Mouse (Mus musculus) myocyte (in vitro differentiated cells): ENCODE measurements at regions not wholly inside any gene's neighbourhood (a gene's known extent, or its start where the extent isn't known, plus 50 kb on each side); places are given as distances from the start of the nearest gene placed in this dataset.

ENCODE experiments used
- MAX ChIP-seq: IDR thresholded peaks from one replicate; pipeline ENCODE4 v1.6.1; 2011; ENCODE audit warnings: low read depth, mild to moderate bottlenecking, control low read depth
- MYOD1 ChIP-seq, 3 experiments: IDR thresholded peaks; one replicate each; pipeline ENCODE4 v1.6.1; 2011; ENCODE audit warnings: control low read depth in 2 of 3, low read depth in 2 of 3, mild to moderate bottlenecking in 2 of 3, moderate library complexity in 1 of 3; ENCODE audit not compliant: insufficient read length in 2 of 3, control insufficient read depth in 1 of 3
- POLR2A ChIP-seq: IDR thresholded peaks from one replicate; pipeline ENCODE4 v1.6.1; 2011; ENCODE audit warnings: low read depth, mild to moderate bottlenecking, control low read depth, moderate library complexity; ENCODE audit not compliant: insufficient read length
- POLR2AphosphoS2 ChIP-seq: IDR thresholded peaks from one replicate; pipeline ENCODE4 v1.6.1; 2011; ENCODE audit warnings: low read depth, control low read depth; ENCODE audit not compliant: insufficient read length
- SRF ChIP-seq: IDR thresholded peaks from one replicate; pipeline ENCODE4 v1.6.1; 2011; ENCODE audit warnings: low read depth; ENCODE audit not compliant: control insufficient read depth, insufficient read length
- TCF12 ChIP-seq: IDR thresholded peaks from one replicate; pipeline ENCODE4 v1.6.1; 2011; ENCODE audit warnings: mild to moderate bottlenecking, control low read depth; ENCODE audit not compliant: poor library complexity, insufficient read depth, severe bottlenecking

DNA sequence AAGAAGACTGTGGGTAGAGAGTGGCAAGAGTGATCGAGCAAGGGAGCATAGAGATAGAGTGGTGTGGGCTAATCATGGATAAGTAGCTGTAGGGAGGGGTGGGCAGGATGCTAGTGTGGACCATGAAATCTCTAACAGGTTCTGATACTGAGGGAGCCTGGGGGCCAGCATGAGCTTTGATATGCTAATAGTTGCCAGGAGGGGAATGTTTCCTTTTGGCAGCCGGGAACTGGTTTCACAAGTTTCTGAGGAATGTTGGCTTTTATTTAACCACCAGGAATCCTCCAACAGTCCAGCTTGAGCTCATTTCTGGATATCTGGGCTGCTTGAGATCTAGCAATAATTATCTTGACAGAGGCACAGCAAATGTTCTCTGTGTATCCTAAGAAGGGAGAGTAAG, 167.7 kb upstream of the Fggy start:
- TF ChIP-seq SRF (no peak), POLR2A (no peak), TCF12 (no peak), MYOD1 (IDR thresholded peaks at IDR 0.05; ENCODE audit: control insufficient read depth in 1 of 3, insufficient read length in 2 of 3, low read depth in 2 of 3) (no peak), MAX (no peak), POLR2AphosphoS2 (no peak)
